Mouse (Mus musculus) E14TG2a.4 (cell line): ENCODE data around the gene Cped1.

Experiments
- H3K27me3 ChIP-seq: 2 replicates; pipeline ENCODE4 v1.6.1; 2014; ENCODE audit warnings: low read length, control low read depth; ENCODE audit not compliant: insufficient read depth
- H3K36me3 ChIP-seq: 2 replicates; pipeline ENCODE4 v1.6.1; 2014; ENCODE audit warnings: low read length, control low read depth; ENCODE audit not compliant: insufficient read depth
- H3K4me1 ChIP-seq: replicated peaks from 2 replicates; pipeline ENCODE4 v1.6.1; 2014; ENCODE audit warnings: low read depth, low read length, control low read depth
- H3K4me3 ChIP-seq: replicated peaks from 2 replicates; pipeline ENCODE4 v1.5.1; 2014; ENCODE audit warnings: mild to moderate bottlenecking, low read length
- H3K9me3 ChIP-seq: 2 replicates; pipeline ENCODE4 v1.6.1; 2014; ENCODE audit warnings: low read length, control low read depth
- CTCF ChIP-seq: conservative IDR thresholded peaks from 2 replicates; pipeline ENCODE4 v1.5.1; 2014; ENCODE audit warnings: low read length
- NANOG ChIP-seq: IDR thresholded peaks from 2 replicates; pipeline ENCODE4 v1.6.1; 2014; ENCODE audit warnings: borderline replicate concordance, low read length, mixed read lengths
- POU5F1 ChIP-seq: IDR thresholded peaks from 2 replicates; pipeline ENCODE4 v1.6.1; 2014; ENCODE audit warnings: low read length, borderline replicate concordance

Gene Cped1

DNA sequence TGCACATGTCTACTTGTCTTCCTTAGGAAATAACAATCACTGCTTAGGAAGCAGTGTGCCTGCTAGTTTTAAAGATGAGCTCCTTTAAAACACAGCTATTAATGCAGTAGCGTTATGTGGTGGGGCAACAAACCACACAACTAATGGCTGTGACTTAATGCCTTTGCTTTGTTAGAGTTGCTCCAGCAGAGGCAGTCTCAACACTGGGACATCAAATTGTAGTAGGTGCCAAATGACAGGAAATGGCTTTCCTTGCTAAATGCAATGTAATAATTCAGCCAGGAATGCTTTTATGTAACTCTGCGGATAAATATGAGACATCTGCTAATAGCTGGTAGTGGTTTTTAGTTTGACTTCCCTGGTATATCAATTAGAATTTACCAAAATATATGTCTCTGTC lies 8.2 kb upstream of the Cped1 start:
- H3K27me3 ChIP-seq, result no peaks in the 10 kb centered on the region
- TF ChIP-seq CTCF (no peak), POU5F1 (no peak), NANOG (no peak)
- H3K4me1 ChIP-seq, result no peaks in the 10 kb centered on the region
- H3K4me3 ChIP-seq, result no peak overlapping the region
- peaks cover 26% of the 10 kb centered on the region for H3K36me3 ChIP-seq
- no peaks in the 10 kb centered on the region for H3K9me3 ChIP-seq

GRCm38 (mm10) chr6:21981114-21981513 lies 4.6 kb upstream of the Cped1 start:
- Histone ChIP-seq H3K4me3 (no peak overlapping the region), H3K36me3 (0 out of 2 replicates have a peak, but pooled peaks cover 3% of the 10 kb centered on the region), H3K4me1 (peaks cover 10% of the 10 kb centered on the region), H3K27me3 (peaks cover 13% of the 10 kb centered on the region), H3K9me3 (no peaks in the 10 kb centered on the region)
- TF ChIP-seq CTCF (no peak), POU5F1 (no peak), NANOG (no peak)

GRCm38 (mm10) chr6:21984990-21985731 lies 555 bp upstream of the Cped1 start:
- Histone ChIP-seq H3K4me3 (peak overlapping the region; percentile 68), H3K9me3 (no peaks in the 10 kb centered on the region), H3K27me3 (peaks cover 36% of the 10 kb centered on the region), H3K4me1 (peaks cover 22% of the 10 kb centered on the region), H3K36me3 (no peaks in the 10 kb centered on the region)
- TF ChIP-seq POU5F1 (no peak), CTCF (peak; percentile 72)

DNA sequence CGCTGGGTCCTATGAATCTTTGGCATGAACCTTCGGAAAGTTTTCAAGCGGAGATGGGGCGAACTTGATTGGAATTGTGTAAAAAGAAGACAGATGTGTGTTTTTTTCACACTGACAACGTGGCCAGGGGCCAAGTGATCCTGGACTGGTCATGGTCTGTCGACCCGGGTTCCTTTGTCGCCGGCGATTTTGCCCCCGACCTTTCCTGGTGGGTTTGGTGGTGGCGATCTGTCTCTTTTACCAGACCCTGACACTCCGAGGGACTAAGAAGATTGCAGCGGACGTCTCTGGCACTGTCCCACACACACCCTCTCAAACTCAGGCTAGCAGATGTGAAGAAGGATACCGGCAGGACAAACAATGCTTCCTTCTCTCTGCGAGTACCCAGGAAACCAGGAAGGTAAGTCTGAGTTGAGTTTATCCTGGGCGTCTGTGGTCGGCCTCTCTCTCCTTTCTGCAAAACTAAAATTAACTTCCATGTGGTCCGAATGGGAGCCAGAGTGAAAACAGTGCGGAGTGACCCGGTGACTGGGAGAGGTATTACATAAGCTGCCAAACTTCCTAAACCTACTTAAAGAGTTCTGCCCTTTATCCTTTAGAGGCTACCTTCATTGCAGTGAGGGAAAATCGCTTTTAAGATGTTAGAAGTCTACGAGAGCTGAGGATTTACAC lies 1.1 kb downstream of the Cped1 start:
- Histone ChIP-seq H3K27me3 (peaks cover 38% of the 10 kb centered on the region), H3K36me3 (no peaks in the 10 kb centered on the region), H3K4me1 (peaks cover 22% of the 10 kb centered on the region), H3K4me3 (peak overlapping the region; percentile 68), H3K9me3 (no peaks in the 10 kb centered on the region)
- TF ChIP-seq POU5F1, result no peak
- no peak for TF ChIP-seq NANOG
- TF ChIP-seq CTCF, result no peak

DNA sequence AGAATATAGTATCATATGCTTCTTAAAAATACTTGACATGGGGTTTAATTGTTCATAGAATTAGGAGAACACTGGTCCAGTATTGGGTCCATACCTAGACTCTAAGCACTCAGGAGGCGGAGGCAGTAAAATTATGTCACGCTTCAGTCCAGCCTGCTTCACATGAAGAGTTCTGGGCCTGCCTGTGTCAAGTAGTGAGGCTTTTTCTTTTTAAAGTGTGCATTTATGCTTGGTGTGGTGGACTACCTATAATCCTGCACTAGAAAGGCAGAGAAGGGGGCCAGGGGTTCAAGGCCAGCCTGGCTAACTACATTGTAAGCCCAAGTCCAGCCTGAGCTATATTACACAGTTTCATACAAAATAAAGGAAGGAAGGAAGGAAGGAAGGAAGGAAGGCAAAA lies 1.8 kb downstream of the Cped1 start:
- Histone ChIP-seq H3K4me1 (peaks cover 22% of the 10 kb centered on the region), H3K9me3 (no peaks in the 10 kb centered on the region), H3K4me3 (no peak overlapping the region), H3K36me3 (no peaks in the 10 kb centered on the region), H3K27me3 (peaks cover 38% of the 10 kb centered on the region)
- TF ChIP-seq CTCF, result no peak

DNA sequence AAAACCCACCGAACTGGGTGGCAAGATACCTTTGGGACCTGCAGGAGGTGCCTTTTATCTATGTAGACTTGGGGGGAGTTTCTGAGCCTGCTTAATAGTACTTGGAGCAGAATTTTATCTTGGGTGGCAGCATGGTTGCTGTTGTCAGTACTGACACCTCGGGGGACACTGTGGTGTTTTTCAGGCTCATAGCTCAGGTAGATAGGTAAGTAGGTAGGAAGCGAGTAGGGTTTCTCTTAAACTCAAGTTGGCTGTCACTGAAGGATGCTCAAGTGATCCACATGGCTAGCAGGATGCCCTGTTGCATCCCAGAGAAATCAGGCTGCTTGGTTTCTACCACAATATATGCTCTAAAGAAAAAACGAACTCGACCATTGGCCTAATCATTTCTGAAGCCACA lies 2.6 kb downstream of the Cped1 start:
- Histone ChIP-seq H3K36me3 (no peaks in the 10 kb centered on the region), H3K9me3 (no peaks in the 10 kb centered on the region), H3K4me1 (peaks cover 22% of the 10 kb centered on the region), H3K4me3 (no peak overlapping the region), H3K27me3 (peaks cover 38% of the 10 kb centered on the region)
- no peak for TF ChIP-seq CTCF

DNA sequence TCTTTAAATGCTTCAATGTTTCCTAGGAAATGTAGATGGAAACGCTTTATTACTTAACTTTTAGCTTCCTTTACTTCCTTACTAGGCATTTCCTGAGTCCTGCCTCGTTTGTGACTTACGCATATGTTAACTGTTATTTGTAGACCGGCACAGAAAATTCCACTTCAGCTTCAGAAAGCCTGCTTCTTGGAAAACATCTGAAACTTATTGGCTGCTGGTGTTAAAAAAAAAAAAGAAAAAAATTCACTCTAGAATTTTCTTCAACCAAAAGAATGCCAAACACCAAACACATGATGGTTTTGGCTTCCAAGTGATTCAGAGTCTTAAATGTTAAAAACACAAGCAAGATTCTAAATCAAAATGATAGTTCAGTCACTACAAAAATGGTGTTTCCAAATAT lies 3.4 kb downstream of the Cped1 start:
- TF ChIP-seq POU5F1 (no peak), CTCF (no peak)
- Histone ChIP-seq H3K27me3 (peaks cover 33% of the 10 kb centered on the region), H3K36me3 (no peaks in the 10 kb centered on the region), H3K9me3 (no peaks in the 10 kb centered on the region), H3K4me3 (no peak overlapping the region), H3K4me1 (peaks cover 22% of the 10 kb centered on the region)

DNA sequence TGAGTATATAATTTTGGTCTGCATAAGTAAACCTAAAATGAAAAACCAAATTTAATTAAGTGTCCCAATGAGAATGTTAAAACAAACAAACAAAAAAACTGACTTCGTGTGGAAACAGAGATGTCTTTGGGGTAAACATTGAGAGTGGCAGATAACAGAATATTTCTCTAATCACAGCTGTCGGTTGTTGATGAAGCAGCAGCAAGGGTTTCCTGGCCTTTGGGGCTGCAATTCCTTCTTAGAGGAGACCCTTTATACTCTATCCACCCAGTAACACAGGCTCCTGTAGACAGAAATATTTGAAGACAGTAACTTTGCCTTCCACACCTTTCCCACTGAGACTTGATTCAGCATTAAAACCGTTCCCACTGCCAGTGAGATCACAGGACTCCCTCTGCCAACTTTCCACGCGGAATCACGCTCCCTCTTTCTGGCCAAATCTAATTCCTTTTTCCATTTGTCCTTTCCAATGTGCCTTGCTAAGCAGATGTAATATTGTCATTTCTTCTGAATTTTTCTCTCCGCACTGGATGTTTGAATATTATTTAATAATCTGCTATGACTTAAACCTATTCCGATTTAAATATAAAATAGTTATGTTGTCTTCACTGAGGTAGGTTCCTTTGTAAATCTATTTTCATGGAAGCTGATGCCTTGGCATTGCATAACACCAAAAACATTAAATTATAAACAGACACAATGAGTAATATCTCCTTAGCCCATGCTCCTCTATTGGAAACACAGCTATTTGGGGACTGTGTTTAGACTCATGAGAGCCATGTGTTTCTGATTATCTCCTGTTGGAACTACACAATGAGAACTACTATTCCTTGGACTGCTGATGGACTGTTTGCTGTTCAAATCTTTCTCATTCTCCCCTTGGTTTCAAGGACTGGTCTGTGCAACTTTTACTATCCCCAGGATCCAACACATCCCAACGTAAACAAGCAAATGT lies 4.7 kb downstream of the Cped1 start:
- H3K9me3 ChIP-seq, result no peaks in the 10 kb centered on the region
- no peaks in the 10 kb centered on the region for H3K36me3 ChIP-seq
- TF ChIP-seq POU5F1, result no peak
- no peak for TF ChIP-seq NANOG
- TF ChIP-seq CTCF, result no peak
- H3K4me1 ChIP-seq, result peaks cover 16% of the 10 kb centered on the region
- H3K4me3 ChIP-seq, result no peak overlapping the region
- peaks cover 30% of the 10 kb centered on the region for H3K27me3 ChIP-seq
